Mouse (Mus musculus) stomach, postnatal 0 days (tissue): ENCODE data around the gene Pgghg. TPM values are rescaled to one million over a fixed set of nuclear protein-coding genes. Genes with fewer than 3 reads are reported as not detected.

Source experiments
- ATAC-seq: fragments of 200-750 bp; cut with Nextera tagmentation; 2 replicates; pipeline ENCODE4 v1.8.0; 2017; ENCODE audit not compliant: low FRiP score, low TSS enrichment
- DNase-seq: peaks from one replicate; pipeline ENCODE4 v3.0.0-alpha.2; 2016; ENCODE audit warnings: low spot score
- H3K27ac ChIP-seq: fragments of 300-500 bp; sonication (generic); replicated peaks from 2 replicates; pipeline ENCODE4 v1.5.1; 2014; ENCODE audit warnings: mild to moderate bottlenecking, control low read depth
- H3K27me3 ChIP-seq: fragments of 300-500 bp; sonication (generic); 2 replicates; pipeline ENCODE4 v1.6.1; 2014; ENCODE audit warnings: low read length; ENCODE audit not compliant: control insufficient read depth, insufficient read depth
- H3K36me3 ChIP-seq: fragments of 300-500 bp; sonication (generic); 2 replicates; pipeline ENCODE4 v1.6.1; 2014; ENCODE audit warnings: low read length, mixed read lengths; ENCODE audit not compliant: control insufficient read depth, insufficient read depth
- H3K4me1 ChIP-seq: fragments of 300-500 bp; sonication (generic); replicated peaks from 2 replicates; pipeline ENCODE4 v1.6.1; 2014; ENCODE audit warnings: antibody characterized with exemption; ENCODE audit not compliant: control insufficient read depth, insufficient read depth
- H3K4me2 ChIP-seq: fragments of 300-500 bp; sonication (generic); replicated peaks from 2 replicates; pipeline ENCODE4 v1.6.1; 2014; ENCODE audit warnings: low read depth, mild to moderate bottlenecking, control low read depth, moderate library complexity
- H3K4me3 ChIP-seq: fragments of 300-500 bp; sonication (generic); 2 replicates; pipeline ENCODE4 v1.5.1; 2014; ENCODE audit warnings: low read depth, low read length, control low read depth
- H3K9ac ChIP-seq: fragments of 300-500 bp; sonication (generic); 2 replicates; pipeline ENCODE4 v1.6.1; 2014; ENCODE audit warnings: mild to moderate bottlenecking, low read length, control low read depth, mixed read lengths
- H3K9me3 ChIP-seq: fragments of 300-500 bp; sonication (generic); 2 replicates; pipeline ENCODE4 v1.6.1; 2016; ENCODE audit warnings: low read length; ENCODE audit not compliant: control insufficient read depth
- CTCF ChIP-seq: IDR thresholded peaks from 2 replicates; pipeline ENCODE4 v1.5.1; 2016; ENCODE audit warnings: antibody characterized with exemption, low read depth, mild to moderate bottlenecking, moderate library complexity
- EP300 ChIP-seq: optimal IDR thresholded peaks from 2 replicates; pipeline ENCODE3; 2016; ENCODE audit warnings: antibody characterized with exemption
- WGBS: fragments of 180-500 bp; shearing (Covaris S2); extraction: QIAGEN DNeasy Blood & Tissue Kit; methylation state at CpG from one replicate; pipeline ENCODE4 v1.1.7; 2014; 5-methylcytosine and 5-hydroxymethylcytosine counted together
- polyA plus RNA-seq: library from polyadenylated mRNA; unstranded; fragments of >200 nt; fragmentation: Nextera tagmentation; extraction: Ambion mirVana; gene quantifications from 2 replicates; pipeline ENCODE4 v1.2.1, GENCODE M21; 2015

The Pgghg gene
- polyA plus RNA-seq, 1 experiment from 2014 or later, result 10.1 TPM

DNA sequence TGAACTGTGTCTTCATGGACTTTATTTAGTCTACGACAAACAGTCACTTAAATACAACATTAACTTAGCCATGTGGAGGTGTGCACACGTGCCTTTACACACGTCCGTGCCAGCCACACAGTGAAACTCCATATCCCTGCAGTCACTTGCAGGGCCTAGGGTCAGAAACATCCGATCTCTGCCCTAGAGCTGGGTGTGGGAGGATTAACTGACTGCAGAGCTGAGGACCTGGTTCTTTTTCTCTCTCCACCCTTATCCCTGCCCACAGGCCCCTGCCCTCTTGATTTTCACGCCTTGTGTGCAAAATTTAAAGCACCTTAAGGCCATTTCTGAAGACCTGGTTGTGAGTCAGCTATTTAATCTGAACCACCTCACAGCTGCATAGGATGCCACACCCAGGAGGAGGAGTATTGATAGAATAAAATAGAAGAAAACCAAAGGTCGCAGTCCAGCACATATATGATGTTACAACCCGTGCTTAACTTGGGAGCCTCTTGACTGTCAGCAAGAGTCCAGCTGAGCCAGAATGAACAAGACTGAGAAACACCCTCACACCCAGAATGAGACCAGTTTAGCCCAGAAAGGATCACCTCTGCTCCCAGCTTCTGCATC lies 20.7 kb upstream of the Pgghg start, which contains the start of gene Nlrp6:
Gene Nlrp6 (plus strand): TSS at position 485 of the 612 bp plus-strand sequence.
- TF ChIP-seq CTCF (no peak), EP300 (no peak)
- 51% methylated on average over 8 of the region's 8 CpGs for WGBS
- H3K27me3 ChIP-seq, result peaks cover 12% of the 10 kb centered on the region; the same call in 1 of the 2 replicates
- DNase-seq, result no peak
- no peak within 1 kb of the TSS for H3K9ac ChIP-seq
- no peaks in the 10 kb centered on the region for H3K9me3 ChIP-seq
- H3K36me3 ChIP-seq, result no peaks in the 10 kb centered on the region
- ATAC-seq, result peak; percentile 58
- H3K27ac ChIP-seq, result no peak within 1 kb of the TSS
- H3K4me1 ChIP-seq, result 0 out of 2 replicates have a peak, but pooled peaks cover 2% of the 10 kb centered on the region
- H3K4me2 ChIP-seq, result no peak within 1 kb of the TSS
- H3K4me3 ChIP-seq, result no peak within 1 kb of the TSS

- Histone ChIP-seq H3K9ac (no peak overlapping the region), H3K9me3 (no peaks in the 10 kb centered on the region), H3K4me3 (no peak overlapping the region), H3K4me1 (0 out of 2 replicates have a peak, but pooled peaks cover 2% of the 10 kb centered on the region), H3K4me2 (no peak overlapping the region), H3K36me3 (no peaks in the 10 kb centered on the region), H3K27me3 (peaks cover 12% of the 10 kb centered on the region; the same call in 1 of the 2 replicates), H3K27ac (no peak overlapping the region)
- DNase-seq (no peak), ATAC-seq (no peak)
- 34% methylated on average over 22 of the region's 22 CpGs for WGBS
- TF ChIP-seq EP300 (no peak), CTCF (no peak)
Observed at GRCm38 (mm10) chr7:140921225-140921975, 19.8 kb upstream of the Pgghg start.

DNA sequence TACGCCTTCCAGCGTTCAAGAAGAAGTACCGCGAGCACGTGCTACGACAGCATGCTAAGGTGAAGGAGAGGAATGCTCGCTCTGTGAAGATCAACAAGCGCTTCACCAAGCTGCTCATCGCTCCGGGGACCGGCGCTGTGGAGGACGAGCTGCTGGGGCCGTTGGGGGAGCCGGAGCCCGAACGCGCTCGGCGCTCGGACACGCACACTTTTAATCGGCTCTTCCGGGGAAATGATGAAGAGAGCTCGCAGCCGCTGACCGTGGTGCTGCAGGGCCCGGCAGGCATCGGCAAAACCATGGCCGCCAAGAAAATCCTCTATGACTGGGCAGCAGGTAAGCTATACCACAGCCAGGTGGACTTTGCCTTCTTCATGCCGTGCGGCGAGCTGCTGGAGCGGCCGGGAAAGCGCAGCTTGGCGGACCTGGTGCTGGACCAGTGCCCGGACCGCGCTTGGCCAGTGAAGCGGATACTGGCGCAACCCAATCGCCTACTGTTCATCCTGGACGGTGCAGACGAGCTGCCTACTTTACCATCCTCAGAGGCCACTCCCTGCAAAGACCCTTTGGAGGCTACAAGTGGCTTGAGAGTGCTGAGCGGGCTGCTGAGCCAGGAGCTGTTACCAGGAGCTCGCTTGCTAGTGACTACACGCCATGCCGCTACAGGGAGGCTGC lies 18.7 kb upstream of the Pgghg start:
- Histone ChIP-seq H3K9ac (peak overlapping the region; percentile 18; the same call in 1 of the 2 replicates), H3K4me3 (peak overlapping the region; percentile 39), H3K4me2 (peak overlapping the region; percentile 59), H3K27ac (no peak overlapping the region), H3K9me3 (no peaks in the 10 kb centered on the region), H3K36me3 (no peaks in the 10 kb centered on the region), H3K27me3 (peaks cover 12% of the 10 kb centered on the region; the same call in 1 of the 2 replicates), H3K4me1 (0 out of 2 replicates have a peak, but pooled peaks cover 2% of the 10 kb centered on the region)
- 1% methylated on average over 49 of the region's 49 CpGs for WGBS
- ATAC-seq (peak; percentile 54), DNase-seq (peak; percentile 74)
- no peak for TF ChIP-seq CTCF
- TF ChIP-seq EP300, result no peak

DNA sequence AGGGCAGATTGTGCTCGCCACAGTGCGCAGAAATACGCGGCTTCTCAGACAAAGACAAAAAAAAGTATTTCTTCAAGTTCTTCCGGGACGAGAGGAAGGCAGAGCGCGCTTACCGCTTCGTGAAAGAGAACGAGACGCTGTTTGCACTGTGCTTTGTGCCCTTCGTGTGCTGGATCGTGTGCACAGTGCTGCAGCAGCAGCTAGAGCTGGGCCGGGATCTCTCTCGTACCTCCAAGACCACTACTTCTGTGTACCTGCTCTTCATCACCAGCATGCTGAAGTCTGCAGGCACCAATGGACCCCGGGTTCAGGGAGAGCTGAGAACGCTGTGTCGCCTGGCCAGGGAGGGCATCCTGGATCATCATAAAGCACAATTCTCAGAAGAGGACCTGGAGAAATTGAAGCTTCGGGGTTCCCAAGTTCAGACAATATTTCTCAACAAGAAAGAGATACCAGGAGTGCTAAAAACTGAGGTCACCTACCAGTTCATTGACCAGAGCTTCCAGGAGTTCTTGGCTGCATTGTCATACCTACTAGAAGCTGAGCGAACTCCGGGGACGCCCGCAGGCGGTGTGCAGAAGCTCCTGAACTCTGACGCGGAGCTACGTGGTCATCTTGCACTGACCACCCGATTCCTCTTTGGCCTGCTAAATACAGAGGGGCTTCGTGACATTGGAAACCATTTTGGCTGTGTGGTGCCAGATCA lies 18.0 kb upstream of the Pgghg start:
- peaks cover 12% of the 10 kb centered on the region; the same call in 1 of the 2 replicates for H3K27me3 ChIP-seq
- WGBS, result 29% methylated on average over 30 of the region's 30 CpGs

DNA sequence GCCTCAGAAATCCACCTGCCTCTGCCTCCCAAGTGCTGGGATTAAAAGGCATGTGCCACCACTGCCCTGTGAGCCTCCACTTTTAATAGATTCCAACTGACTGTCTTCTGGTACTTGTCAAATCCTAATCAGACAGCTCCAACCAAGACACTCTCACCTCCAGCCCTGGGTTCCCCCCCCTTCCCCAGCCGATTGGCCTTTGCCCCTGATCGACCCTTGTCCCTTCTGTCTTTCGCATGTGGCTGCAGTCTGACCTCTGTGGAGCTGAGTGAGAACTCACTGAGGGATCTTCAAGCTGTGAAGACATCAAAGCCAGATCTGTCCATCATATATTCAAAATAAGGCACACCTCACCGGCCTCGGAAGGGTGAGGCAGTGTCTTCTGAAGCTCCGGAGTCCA lies 14.0 kb upstream of the Pgghg start:
- WGBS, result 81% methylated on average over 6 of the region's 6 CpGs
- Histone ChIP-seq H3K27ac (no peak overlapping the region), H3K27me3 (0 out of 2 replicates have a peak, but pooled peaks cover 7% of the 10 kb centered on the region), H3K36me3 (no peaks in the 10 kb centered on the region), H3K4me2 (no peak overlapping the region), H3K9me3 (no peaks in the 10 kb centered on the region), H3K4me1 (0 out of 2 replicates have a peak, but pooled peaks cover 2% of the 10 kb centered on the region), H3K9ac (no peak overlapping the region), H3K4me3 (no peak overlapping the region)
- ATAC-seq (no peak), DNase-seq (no peak)
- TF ChIP-seq EP300 (no peak), CTCF (no peak)

More for the DNA sequence above, 18.0 kb upstream of the Pgghg start:
- ATAC-seq, result no peak
- Histone ChIP-seq H3K4me1 (0 out of 2 replicates have a peak, but pooled peaks cover 2% of the 10 kb centered on the region), H3K27ac (no peak overlapping the region), H3K36me3 (no peaks in the 10 kb centered on the region), H3K9me3 (no peaks in the 10 kb centered on the region), H3K4me2 (peak overlapping the region; percentile 59), H3K9ac (0 out of 2 replicates have a peak overlapping the region, but pooled peaks have one; percentile 18), H3K4me3 (peak overlapping the region; percentile 39)
- no peak for TF ChIP-seq EP300
- TF ChIP-seq CTCF, result no peak
- no peak for DNase-seq
